Mouse (Mus musculus) embryonic facial prominence, embryonic 11.5 days (tissue): Measurements from ENCODE around the gene Rack1. TPM values are rescaled to one million over a fixed set of nuclear protein-coding genes. Genes with fewer than 3 reads are reported as not detected.

Source experiments
- ATAC-seq: fragments of 200-750 bp; cut with Nextera tagmentation; replicated peaks from 2 replicates; pipeline ENCODE4 v1.8.0; 2017; ENCODE audit warnings: low read depth; ENCODE audit not compliant: insufficient number of reproducible peaks, low FRiP score, low TSS enrichment
- DNase-seq: peaks from one replicate; pipeline ENCODE4 v3.0.0-alpha.2; 2015; ENCODE audit warnings: low spot score
- H3K27ac ChIP-seq: fragments of 300-500 bp; sonication (generic); replicated peaks from 2 replicates; pipeline ENCODE4 v1.5.1; 2014; ENCODE audit warnings: mild to moderate bottlenecking, low read depth, low read length, control low read depth
- H3K27me3 ChIP-seq: fragments of 300-500 bp; sonication (generic); 2 replicates; pipeline ENCODE4 v1.6.1; 2014; ENCODE audit warnings: mild to moderate bottlenecking, low read length, moderate library complexity, mixed read lengths; ENCODE audit not compliant: control insufficient read depth, insufficient read depth
- H3K36me3 ChIP-seq: fragments of 300-500 bp; sonication (generic); replicated peaks from 2 replicates; pipeline ENCODE4 v1.6.1; 2014; ENCODE audit warnings: low read depth, mild to moderate bottlenecking, low read length, moderate library complexity, mixed read lengths; ENCODE audit not compliant: control insufficient read depth, insufficient read depth
- H3K4me1 ChIP-seq: fragments of 300-500 bp; sonication (generic); 2 replicates; pipeline ENCODE4 v1.6.1; 2014; ENCODE audit warnings: low read length, mixed read lengths; ENCODE audit not compliant: control insufficient read depth, insufficient read depth
- H3K4me2 ChIP-seq: fragments of 300-500 bp; sonication (generic); 2 replicates; pipeline ENCODE4 v1.6.1; 2014; ENCODE audit warnings: low read depth, mild to moderate bottlenecking, control low read depth, low read length, moderate library complexity
- H3K4me3 ChIP-seq: fragments of 300-500 bp; sonication (generic); 2 replicates; pipeline ENCODE4 v1.5.1; 2014; ENCODE audit warnings: low read depth, low read length, control low read depth
- H3K9ac ChIP-seq: fragments of 300-500 bp; sonication (generic); replicated peaks from 2 replicates; pipeline ENCODE4 v1.6.1; 2014; ENCODE audit warnings: mild to moderate bottlenecking, control low read depth, low read length
- H3K9me3 ChIP-seq: fragments of 300-500 bp; sonication (generic); replicated peaks from 2 replicates; pipeline ENCODE4 v1.6.1; 2016; ENCODE audit warnings: mild to moderate bottlenecking, low read length, inconsistent platforms, mixed read lengths; ENCODE audit not compliant: control insufficient read depth
- WGBS: fragments of 180-500 bp; shearing (Covaris S2); extraction: QIAGEN DNeasy Blood & Tissue Kit; methylation state at CpG from one replicate; pipeline ENCODE4 v1.1.7; 2014; 5-methylcytosine and 5-hydroxymethylcytosine counted together
- polyA plus RNA-seq: library from polyadenylated mRNA; unstranded; fragments of >200 nt; fragmentation: Nextera tagmentation; extraction: Ambion mirVana; gene quantifications from 2 replicates; pipeline ENCODE4 v1.2.1, GENCODE M21; 2014

Rack1 gene
- polyA plus RNA-seq, 1 experiment from 2014 or later = 755 TPM

DNA sequence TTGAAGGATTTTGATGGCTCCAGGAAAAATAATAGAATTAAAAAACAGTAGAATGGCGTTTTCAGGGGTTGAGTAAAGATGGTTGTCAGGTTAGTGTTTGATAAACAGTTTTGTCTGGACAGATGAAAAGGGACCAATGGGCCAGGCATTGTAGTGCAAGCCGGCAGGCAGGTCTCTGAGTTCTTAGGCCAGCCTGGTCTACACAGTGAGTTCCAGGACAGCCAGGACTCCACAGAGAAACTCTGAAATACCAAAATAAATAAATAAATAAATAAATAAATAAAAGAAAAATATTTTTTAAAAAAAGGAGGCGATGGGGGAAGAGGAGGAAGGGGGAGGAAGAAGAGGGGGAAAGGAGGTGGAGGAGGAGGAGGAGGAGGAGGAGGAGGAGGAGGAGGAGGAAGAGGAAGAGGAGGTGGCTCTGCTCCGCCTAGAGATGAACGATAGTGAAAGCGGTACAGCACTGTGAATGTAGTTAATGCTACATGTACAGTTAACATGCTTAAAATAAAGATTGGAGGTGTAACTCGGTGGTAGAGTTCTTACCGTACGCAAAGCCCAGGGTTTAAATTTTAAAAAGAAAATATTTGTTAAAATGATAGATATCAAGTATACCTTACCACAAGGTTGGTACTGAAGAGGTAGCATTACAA lies 33.1 kb downstream of the Rack1 start:
- Histone ChIP-seq H3K36me3 (no peaks in the 10 kb centered on the region), H3K27me3 (no peaks in the 10 kb centered on the region), H3K4me3 (peak overlapping the region; percentile 16; the same call in 1 of the 2 replicates), H3K4me2 (no peak overlapping the region; the same call in 1 of the 2 replicates), H3K27ac (no peak overlapping the region), H3K9me3 (no peaks in the 10 kb centered on the region), H3K9ac (no peak overlapping the region), H3K4me1 (no peaks in the 10 kb centered on the region)
- 40% methylated on average over 8 of the region's 9 CpGs for WGBS
- ATAC-seq (no peak), DNase-seq (no peak)

DNA sequence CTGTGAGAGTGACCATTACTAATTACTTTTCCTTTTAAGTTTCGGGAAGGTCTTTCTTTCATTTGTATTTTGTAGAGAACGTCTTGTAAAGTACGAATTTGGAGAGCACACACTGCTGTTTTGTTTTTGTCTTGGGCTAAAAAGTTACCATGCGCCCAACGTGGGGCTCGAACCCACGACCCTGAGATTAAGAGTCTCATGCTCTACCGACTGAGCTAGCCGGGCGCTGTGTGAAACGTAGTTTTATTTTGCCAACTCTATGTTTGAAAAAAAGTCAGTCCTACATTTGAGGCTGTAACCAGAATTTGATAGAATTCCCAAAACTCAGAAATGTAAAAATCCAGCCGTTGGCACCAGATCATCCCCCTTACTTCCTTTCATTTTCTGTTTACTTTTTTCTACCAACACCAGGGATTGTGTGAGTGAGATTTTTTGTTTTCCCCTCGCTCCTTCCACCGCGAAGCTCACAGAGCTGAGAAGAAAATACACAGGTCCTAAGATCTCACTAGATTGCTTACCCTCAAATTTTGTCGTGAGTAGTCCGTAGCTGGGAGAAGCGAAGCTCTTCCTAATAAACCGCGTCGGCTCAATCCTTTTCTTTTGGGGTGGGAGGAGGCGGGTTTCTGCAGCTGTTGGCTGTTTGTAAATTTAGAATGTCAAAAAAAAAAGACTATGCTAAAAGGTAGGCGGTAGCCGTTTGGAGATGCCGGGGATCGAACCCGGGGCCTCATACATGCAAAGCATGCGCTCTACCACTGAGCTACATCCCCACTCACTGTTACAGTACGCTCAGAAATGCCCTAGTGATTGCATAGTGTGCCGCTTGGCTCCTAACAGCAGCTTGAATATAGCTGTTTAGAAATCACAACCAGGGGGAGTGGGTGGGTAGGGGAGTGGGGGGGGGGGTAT lies 33.9 kb downstream of the Rack1 start:
- no peak overlapping the region for H3K27ac ChIP-seq
- H3K4me3 ChIP-seq = peak overlapping the region; percentile 55
- WGBS = under 1% methylated on average over 30 of the region's 30 CpGs
- H3K4me1 ChIP-seq = no peaks in the 10 kb centered on the region; the same call in 1 of the 2 replicates
- H3K9me3 ChIP-seq = no peaks in the 10 kb centered on the region
- ATAC-seq (peak; percentile 88), DNase-seq (peak; percentile 92)
- H3K4me2 ChIP-seq = peak overlapping the region; percentile 59
- no peaks in the 10 kb centered on the region for H3K27me3 ChIP-seq
- peak overlapping the region; percentile 28; the same call in 1 of the 2 replicates for H3K9ac ChIP-seq
- H3K36me3 ChIP-seq = no peaks in the 10 kb centered on the region

DNA sequence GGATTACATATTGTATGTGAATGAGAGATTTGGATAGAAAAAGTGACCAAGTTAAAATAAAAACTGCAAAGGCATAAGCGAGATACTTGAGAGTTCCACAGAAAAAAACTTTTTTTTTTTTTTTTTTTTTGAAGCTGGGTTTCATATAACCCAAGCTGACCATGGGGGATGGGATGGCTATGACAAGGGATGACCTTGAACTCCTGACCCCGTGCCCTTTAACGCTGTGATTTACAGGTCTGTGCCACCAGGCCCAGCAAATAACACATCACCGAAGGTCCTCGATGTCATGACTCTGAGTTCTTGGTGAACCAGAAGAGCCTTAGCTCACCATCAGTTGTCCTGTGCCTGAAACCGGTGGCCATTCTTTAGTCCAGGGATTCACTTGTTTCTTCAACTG lies 35.8 kb downstream of the Rack1 start:
- Histone ChIP-seq H3K27ac (no peak overlapping the region), H3K4me3 (no peak overlapping the region), H3K36me3 (no peaks in the 10 kb centered on the region), H3K9me3 (no peaks in the 10 kb centered on the region), H3K27me3 (no peaks in the 10 kb centered on the region), H3K4me1 (no peaks in the 10 kb centered on the region; the same call in 1 of the 2 replicates), H3K9ac (no peak overlapping the region), H3K4me2 (no peak overlapping the region)
- WGBS = 64% methylated on average over 6 of the region's 6 CpGs
- DNase-seq (no peak), ATAC-seq (no peak)

DNA sequence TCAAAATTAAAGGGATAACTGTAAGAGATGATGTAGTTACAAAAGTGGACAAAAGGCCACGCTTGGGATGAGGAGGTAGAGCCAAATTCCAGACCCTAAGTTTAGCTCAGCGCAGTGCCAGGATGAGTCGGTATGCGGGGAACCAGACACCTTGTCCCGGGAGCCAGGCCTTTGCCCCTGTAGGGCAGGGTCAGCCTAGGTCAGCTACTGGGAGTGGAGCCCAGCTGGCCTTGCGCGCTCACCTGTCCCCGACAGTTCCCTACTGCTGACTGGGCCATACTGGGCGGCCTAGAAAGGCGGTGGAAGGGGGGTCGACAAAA lies 36.8 kb downstream of the Rack1 start:
- Histone ChIP-seq H3K4me1 (no peaks in the 10 kb centered on the region; the same call in 1 of the 2 replicates), H3K36me3 (no peaks in the 10 kb centered on the region), H3K4me3 (peak overlapping the region; percentile 79), H3K4me2 (peak overlapping the region; percentile 91), H3K27ac (no peak overlapping the region), H3K27me3 (no peaks in the 10 kb centered on the region), H3K9me3 (no peaks in the 10 kb centered on the region), H3K9ac (no peak overlapping the region; the same call in 1 of the 2 replicates)
- 8% methylated on average over 11 of the region's 11 CpGs for WGBS
- DNase-seq (no peak), ATAC-seq (no peak)

DNA sequence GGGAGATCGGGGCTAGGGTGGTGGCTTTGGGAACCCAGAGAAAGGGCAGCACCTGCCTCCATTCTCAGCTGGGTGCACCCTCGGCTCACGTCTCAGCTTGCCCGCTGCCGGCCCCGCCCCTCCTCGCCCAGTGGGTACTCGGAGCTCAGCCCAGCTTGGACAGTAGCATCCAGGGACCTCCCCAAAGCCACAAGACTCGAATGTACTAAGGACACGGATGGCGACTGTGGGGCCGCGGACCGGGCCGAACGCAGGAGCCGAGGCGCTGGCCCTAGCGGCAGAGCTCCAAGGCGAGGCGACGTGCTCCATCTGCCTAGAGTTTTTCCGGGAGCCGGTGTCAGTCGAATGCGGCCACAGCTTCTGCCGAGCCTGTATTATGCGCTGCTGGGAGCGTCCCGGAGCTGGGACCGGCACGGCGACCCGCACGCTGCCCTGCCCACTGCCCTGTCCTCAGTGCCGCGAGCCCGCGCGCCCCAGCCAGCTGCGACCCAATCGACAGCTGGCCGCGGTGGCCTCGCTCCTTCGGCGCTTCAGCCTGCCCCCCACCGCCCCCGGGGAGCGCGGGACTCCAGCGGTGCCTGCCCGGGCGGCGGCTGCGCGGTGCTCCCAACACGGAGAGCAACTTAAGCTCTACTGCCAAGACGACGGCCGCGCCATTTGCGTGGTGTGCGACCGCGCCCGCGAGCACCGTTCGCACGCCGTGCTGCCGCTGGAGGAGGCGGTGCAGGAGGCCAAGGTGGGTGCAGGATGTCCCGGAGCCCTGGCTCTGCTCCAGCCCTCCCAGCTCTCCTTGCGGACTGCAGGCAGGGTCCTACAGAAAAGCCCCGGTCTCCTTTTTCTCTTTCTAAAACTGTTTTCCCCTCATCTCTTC lies 37.4 kb downstream of the Rack1 start:
- H3K4me2 ChIP-seq = peak overlapping the region; percentile 91
- H3K27me3 ChIP-seq = no peaks in the 10 kb centered on the region
- H3K4me3 ChIP-seq = peak overlapping the region; percentile 79
- no peaks in the 10 kb centered on the region; the same call in 1 of the 2 replicates for H3K4me1 ChIP-seq
- peak overlapping the region; percentile 63 for H3K9ac ChIP-seq
- ATAC-seq (peak; percentile 16; the same call in 1 of the 2 replicates), DNase-seq (peak; percentile 43)
- no peaks in the 10 kb centered on the region for H3K9me3 ChIP-seq
- no peaks in the 10 kb centered on the region for H3K36me3 ChIP-seq
- under 1% methylated on average over 77 of the region's 77 CpGs for whole genome bisulfite sequencing
- H3K27ac ChIP-seq = no peak overlapping the region

DNA sequence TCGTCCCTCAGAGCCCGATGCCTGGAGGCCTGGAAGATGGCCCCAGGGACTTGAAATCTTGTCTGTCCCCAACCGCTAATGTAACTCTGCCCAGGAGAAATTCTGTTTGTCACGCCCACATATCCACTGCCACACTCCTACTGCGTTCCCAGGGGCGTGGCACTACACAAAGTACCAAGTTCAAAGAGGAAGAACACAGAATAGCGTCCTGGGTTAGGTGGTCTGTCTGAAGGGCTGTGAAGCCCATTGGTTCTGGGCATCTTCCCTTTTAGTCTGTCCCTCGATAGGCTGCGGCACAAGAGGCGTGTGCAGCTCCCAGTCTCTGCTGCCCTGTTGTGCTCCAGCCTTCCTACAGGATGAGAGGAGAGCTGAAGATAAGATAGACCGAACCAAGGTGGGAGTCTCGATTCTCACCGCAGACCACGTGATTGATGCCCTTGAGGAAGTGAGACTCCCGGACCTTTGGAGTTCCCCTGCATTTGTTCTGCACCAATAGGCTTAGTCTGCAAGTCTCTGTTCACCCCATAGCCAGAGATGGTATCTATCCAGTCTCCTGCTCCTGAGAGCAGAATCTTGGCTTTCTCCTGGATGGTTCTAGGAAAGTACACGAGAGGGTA lies 38.2 kb downstream of the Rack1 start:
- Histone ChIP-seq H3K27ac (no peak overlapping the region), H3K4me1 (no peaks in the 10 kb centered on the region; the same call in 1 of the 2 replicates), H3K9me3 (no peaks in the 10 kb centered on the region), H3K36me3 (no peaks in the 10 kb centered on the region), H3K4me3 (peak overlapping the region; percentile 79), H3K27me3 (no peaks in the 10 kb centered on the region), H3K4me2 (peak overlapping the region; percentile 91), H3K9ac (peak overlapping the region; percentile 63)
- ATAC-seq (no peak), DNase-seq (peak; percentile 51)
- 3% methylated on average over 16 of the region's 16 CpGs for WGBS

DNA sequence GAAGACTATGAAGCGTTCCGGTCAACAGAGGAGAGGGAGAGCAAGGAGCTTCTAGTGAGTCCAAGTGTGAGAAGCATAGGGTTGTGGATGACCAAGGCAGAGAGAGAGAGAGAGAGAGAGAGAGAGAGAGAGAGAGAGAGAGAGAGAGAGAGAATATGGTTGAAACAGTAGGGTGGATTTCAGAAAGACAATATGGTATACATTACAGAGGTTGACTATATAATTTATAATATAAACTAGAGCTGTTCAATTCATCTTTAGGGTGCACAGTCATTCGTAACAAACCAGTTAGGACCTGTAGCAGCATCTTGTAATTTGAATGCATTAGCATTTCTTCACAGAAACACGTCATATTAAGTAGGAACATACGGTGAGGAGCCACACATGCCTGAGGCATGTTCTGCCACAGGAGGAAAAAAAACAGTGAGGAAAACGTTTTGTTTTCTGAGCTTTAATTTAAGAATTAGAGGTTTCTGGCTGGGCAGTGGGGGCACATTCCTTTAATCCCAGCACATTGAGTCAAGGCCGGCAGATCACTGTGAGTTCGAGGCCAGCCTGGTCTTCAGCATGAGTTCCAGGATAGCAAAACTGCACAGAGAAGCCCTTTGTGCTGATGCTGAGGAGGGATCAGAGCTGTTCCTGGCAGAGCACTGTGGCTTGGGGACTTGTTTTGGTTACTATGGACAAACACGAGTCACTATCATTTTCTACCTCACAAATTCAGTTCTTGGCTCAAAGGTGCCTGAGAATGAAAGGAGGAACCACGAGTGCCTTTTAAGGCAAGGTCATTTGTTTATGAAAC lies 38.9 kb downstream of the Rack1 start:
- no peaks in the 10 kb centered on the region; the same call in 1 of the 2 replicates for H3K4me1 ChIP-seq
- no peaks in the 10 kb centered on the region for H3K9me3 ChIP-seq
- no peak for ATAC-seq
- H3K4me3 ChIP-seq = no peak overlapping the region
- no peak for DNase-seq
- H3K27me3 ChIP-seq = no peaks in the 10 kb centered on the region
- H3K9ac ChIP-seq = no peak overlapping the region
- no peak overlapping the region for H3K27ac ChIP-seq
- no peaks in the 10 kb centered on the region for H3K36me3 ChIP-seq
- 66% methylated on average over 10 of the region's 10 CpGs for WGBS
- peak overlapping the region; percentile 91 for H3K4me2 ChIP-seq
